Mouse (Mus musculus) thymus, postnatal 4 days (tissue): ENCODE measurements around the gene Spint1.

Experiments used
- DNase-seq: peaks from one replicate; pipeline ENCODE4 v3.0.0; 2021

The Spint1 gene

GRCm38 (mm10) chr2:119245246-119245645 lies 8.1 kb downstream of the Spint1 start:
- no peak for DNase-seq

GRCm38 (mm10) chr2:119247904-119248303 lies 10.7 kb downstream of the Spint1 start:
- no peak for DNase-seq

GRCm38 (mm10) chr2:119249592-119250061 lies 12.5 kb downstream of the Spint1 start:
- DNase-seq: no peak

GRCm38 (mm10) chr2:119250377-119250776 lies 13.2 kb downstream of the Spint1 start:
- no peak for DNase-seq

- peak; percentile 98 for DNase-seq
These were observed 13.8 kb downstream of the Spint1 start for GRCm38 (mm10) chr2:119250826-119251478.

GRCm38 (mm10) chr2:119254976-119255375 lies 17.8 kb downstream of the Spint1 start:
- DNase-seq: no peak

GRCm38 (mm10) chr2:119260518-119260917 lies 23.4 kb downstream of the Spint1 start:
- DNase-seq: no peak

GRCm38 (mm10) chr2:119261326-119261725 lies 24.2 kb downstream of the Spint1 start:
- no peak for DNase-seq

GRCm38 (mm10) chr2:119262978-119263377 lies 25.8 kb downstream of the Spint1 start:
- DNase-seq: no peak

GRCm38 (mm10) chr2:119263813-119264212 lies 26.7 kb downstream of the Spint1 start:
- DNase-seq: no peak

- no peak for DNase-seq
These were observed 33.1 kb downstream of the Spint1 start for GRCm38 (mm10) chr2:119270286-119270642.

- peak; percentile 84 for DNase-seq
These were observed 33.6 kb downstream of the Spint1 start, which contains the start of gene Rhov for GRCm38 (mm10) chr2:119270643-119271331. Gene Rhov (minus strand): TSS chr2:119271272.

GRCm38 (mm10) chr2:119274126-119274525 lies 37.0 kb downstream of the Spint1 start:
- DNase-seq: no peak

- DNase-seq: no peak
These were observed 39.8 kb downstream of the Spint1 start for GRCm38 (mm10) chr2:119276926-119277325.

GRCm38 (mm10) chr2:119277810-119278209 lies 40.6 kb downstream of the Spint1 start:
- no peak for DNase-seq

GRCm38 (mm10) chr2:119281899-119282565 lies 44.9 kb downstream of the Spint1 start:
- no peak for DNase-seq

- no peak for DNase-seq
These were observed 50.2 kb downstream of the Spint1 start for GRCm38 (mm10) chr2:119287372-119287771.

- peak; percentile 98 for DNase-seq
These were observed 51.2 kb downstream of the Spint1 start, which contains the start of gene Vps18 for GRCm38 (mm10) chr2:119288270-119288882. Gene Vps18 (plus strand): TSS chr2:119288740.

- peak; percentile 45 for DNase-seq
These were observed 51.9 kb downstream of the Spint1 start for GRCm38 (mm10) chr2:119289014-119289416.

- DNase-seq: no peak
These were observed 55.1 kb downstream of the Spint1 start for GRCm38 (mm10) chr2:119292281-119292680.

GRCm38 (mm10) chr2:119292852-119293251 lies 55.7 kb downstream of the Spint1 start:
- DNase-seq: no peak

GRCm38 (mm10) chr2:119293311-119293710 lies 56.1 kb downstream of the Spint1 start:
- DNase-seq: no peak

GRCm38 (mm10) chr2:119293776-119294390 lies 56.7 kb downstream of the Spint1 start:
- no peak for DNase-seq
